Mouse (Mus musculus): Measurements from ENCODE around the gene Bmpr1a. TPM values are rescaled to one million over a fixed set of nuclear protein-coding genes. Genes with fewer than 3 reads are reported as not detected.
A peak's percentile ranks its signal among the peaks of the same experiment; 100 is the strongest.
"Not testable (repeated sequence)": the region's sequence is repeated elsewhere in the genome, so short reads cannot be mapped to it uniquely, and the experiment has no call there.

The Bmpr1a gene
- polyA plus RNA-seq, 2 experiments from 2014 or later = 0.92 to 0.96 TPM

- no peak for ATAC-seq
These were observed 124.4 kb downstream of the Bmpr1a start for GRCm38 (mm10) chr14:34378560-34379331.

GRCm38 (mm10) chr14:34377121-34377520 is 126.0 kb downstream of the Bmpr1a start:
- no peak for ATAC-seq

- ATAC-seq = no peak
These were observed 127.2 kb downstream of the Bmpr1a start for GRCm38 (mm10) chr14:34375941-34376340.

GRCm38 (mm10) chr14:34375415-34375904 is 127.7 kb downstream of the Bmpr1a start, which contains the start of gene Mmrn2:
TSS of gene Mmrn2 (plus strand) at chr14:34375465.
- ATAC-seq = no peak

GRCm38 (mm10) chr14:34374577-34374976 is 128.6 kb downstream of the Bmpr1a start, which contains the start of gene Sncg:
TSS of gene Sncg (minus strand) at chr14:34374789.
- ATAC-seq = no peak

- ATAC-seq = no peak
These were observed 129.6 kb downstream of the Bmpr1a start for GRCm38 (mm10) chr14:34373581-34373980.

- no peak for ATAC-seq
These were observed 130.5 kb downstream of the Bmpr1a start for GRCm38 (mm10) chr14:34372646-34373045.

GRCm38 (mm10) chr14:34371763-34372162 is 131.4 kb downstream of the Bmpr1a start:
- no peak for ATAC-seq

GRCm38 (mm10) chr14:34370921-34371320 is 132.2 kb downstream of the Bmpr1a start:
- ATAC-seq = no peak

- ATAC-seq = no peak
These were observed 132.9 kb downstream of the Bmpr1a start for GRCm38 (mm10) chr14:34370203-34370602.

- ATAC-seq = no peak
These were observed 138.0 kb downstream of the Bmpr1a start for GRCm38 (mm10) chr14:34365147-34365507.

- ATAC-seq = not testable (repeated sequence)
These were observed 138.6 kb downstream of the Bmpr1a start for GRCm38 (mm10) chr14:34364254-34365146.

GRCm38 (mm10) chr14:34363490-34364253 is 139.5 kb downstream of the Bmpr1a start:
- ATAC-seq = peak; percentile 86

GRCm38 (mm10) chr14:34362726-34363445 is 140.3 kb downstream of the Bmpr1a start:
- peak; percentile 58 for ATAC-seq

- ATAC-seq = no peak
These were observed 141.0 kb downstream of the Bmpr1a start for GRCm38 (mm10) chr14:34362135-34362534.

Other genes starting within 250 kb of the Bmpr1a start
- gene Shld2, start 192.8 kb downstream of the Bmpr1a start, polyA plus RNA-seq (2017; shearing (Covaris generic)) = 10 to 100 TPM in 1 of 2 experiments, 1 to 10 TPM in 1; 8.8 to 12.1 TPM
- gene Glud1, start 192.6 kb downstream of the Bmpr1a start, polyA plus RNA-seq (2017; shearing (Covaris generic)) = 10 to 100 TPM; 22.9 to 42.0 TPM
- gene Fam25c, start 147.9 kb downstream of the Bmpr1a start, polyA plus RNA-seq (2017; shearing (Covaris generic)) = not detected
- gene Sncg, start 128.6 kb downstream of the Bmpr1a start, polyA plus RNA-seq (2017; shearing (Covaris generic)) = not detected
- under 1 TPM; 0.08 to 0.19 TPM for gene Mmrn2, start 127.9 kb downstream of the Bmpr1a start, polyA plus RNA-seq (2017; shearing (Covaris generic))
- not detected for gene 9230112D13Rik, start 19.5 kb upstream of the Bmpr1a start, polyA plus RNA-seq (2017; shearing (Covaris generic))
- not detected for gene Ldb3, start 85.3 kb upstream of the Bmpr1a start, polyA plus RNA-seq (2017; shearing (Covaris generic))
- gene Opn4, start 96.8 kb upstream of the Bmpr1a start, polyA plus RNA-seq (2017; shearing (Covaris generic)) = not detected
- 10 to 100 TPM; 49.1 to 49.9 TPM for gene Wapl, start 170.6 kb upstream of the Bmpr1a start, polyA plus RNA-seq (2017; shearing (Covaris generic))

Measured in CD4-positive, CD25-positive, alpha-beta regulatory T cell, adult 4 months (primary cell).